14 mouse cellular contexts compared by ENCODE assay signal in the genomic region with DNA sequence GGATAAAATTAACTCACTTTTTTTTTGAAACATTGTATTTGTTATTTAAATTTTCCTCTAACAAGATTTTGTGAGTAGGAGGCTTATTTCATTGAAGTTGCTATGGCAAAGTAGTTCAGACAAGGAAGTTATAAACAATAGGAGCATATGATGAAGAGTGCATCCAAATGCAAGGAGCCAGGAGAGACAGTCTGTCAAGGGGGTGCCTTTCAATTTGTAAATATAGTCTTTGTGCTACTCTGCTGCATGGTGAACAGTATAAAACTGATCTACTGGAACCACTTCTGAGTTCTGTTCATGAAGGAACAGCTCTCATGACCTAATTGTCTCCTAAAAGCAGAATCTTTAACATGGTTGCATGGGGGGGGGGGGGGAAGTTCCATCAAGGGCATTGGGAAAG.
"Had no signal": no experiment of that assay in that cellular context is flagged by ENCODE, and none has a peak within 500 bp of the region (broad histone marks: within the 10 kb centered on the region; RNA-seq: fewer than 3 reads in every experiment).

No protein-coding gene starts in this region.

- ATAC-seq: midbrain, embryonic 15.5 days had no signal

- H3K36me3 ChIP-seq: liver, embryonic 13.5 days; midbrain, embryonic 12.5 days; midbrain, embryonic 15.5 days; neural tube, embryonic 12.5 days had no signal

- H3K9ac ChIP-seq: liver, embryonic 13.5 days; midbrain, embryonic 12.5 days; midbrain, embryonic 15.5 days; neural tube, embryonic 12.5 days had no signal

- H3K4me3 ChIP-seq: liver, embryonic 13.5 days; midbrain, embryonic 12.5 days; midbrain, embryonic 15.5 days; neural tube, embryonic 12.5 days had no signal

- DNase-seq: kidney, adult 18-20 months; kidney, adult 9 months; kidney, postnatal 14 days; kidney, postnatal 4 days; liver, embryonic 13.5 days; lung, adult 2 months; lung, postnatal 14 days; lung, postnatal 4 days; thymus, adult 2 months; thymus, postnatal 14 days; thymus, postnatal 4 days had no signal

- H3K9me3 ChIP-seq: liver, embryonic 13.5 days; midbrain, embryonic 12.5 days; midbrain, embryonic 15.5 days; neural tube, embryonic 12.5 days had no signal

- H3K4me1 ChIP-seq: liver, embryonic 13.5 days; neural tube, embryonic 12.5 days had no signal

- H3K4me2 ChIP-seq: liver, embryonic 13.5 days; midbrain, embryonic 12.5 days; midbrain, embryonic 15.5 days; neural tube, embryonic 12.5 days had no signal

- H3K27me3 ChIP-seq: liver, embryonic 13.5 days; midbrain, embryonic 12.5 days; midbrain, embryonic 15.5 days; neural tube, embryonic 12.5 days had no signal

- H3K27ac ChIP-seq: liver, embryonic 13.5 days; midbrain, embryonic 12.5 days; midbrain, embryonic 15.5 days; neural tube, embryonic 12.5 days had no signal
